Mouse (Mus musculus): ENCODE results near the gene Ddx43. TPM values are rescaled to one million over a fixed set of nuclear protein-coding genes. Genes with fewer than 3 reads are reported as not detected.

Gene Ddx43
- polyA plus RNA-seq, 3 experiments from 2014 or later = 1.8 to 5.2 (median 3.1) TPM

DNA sequence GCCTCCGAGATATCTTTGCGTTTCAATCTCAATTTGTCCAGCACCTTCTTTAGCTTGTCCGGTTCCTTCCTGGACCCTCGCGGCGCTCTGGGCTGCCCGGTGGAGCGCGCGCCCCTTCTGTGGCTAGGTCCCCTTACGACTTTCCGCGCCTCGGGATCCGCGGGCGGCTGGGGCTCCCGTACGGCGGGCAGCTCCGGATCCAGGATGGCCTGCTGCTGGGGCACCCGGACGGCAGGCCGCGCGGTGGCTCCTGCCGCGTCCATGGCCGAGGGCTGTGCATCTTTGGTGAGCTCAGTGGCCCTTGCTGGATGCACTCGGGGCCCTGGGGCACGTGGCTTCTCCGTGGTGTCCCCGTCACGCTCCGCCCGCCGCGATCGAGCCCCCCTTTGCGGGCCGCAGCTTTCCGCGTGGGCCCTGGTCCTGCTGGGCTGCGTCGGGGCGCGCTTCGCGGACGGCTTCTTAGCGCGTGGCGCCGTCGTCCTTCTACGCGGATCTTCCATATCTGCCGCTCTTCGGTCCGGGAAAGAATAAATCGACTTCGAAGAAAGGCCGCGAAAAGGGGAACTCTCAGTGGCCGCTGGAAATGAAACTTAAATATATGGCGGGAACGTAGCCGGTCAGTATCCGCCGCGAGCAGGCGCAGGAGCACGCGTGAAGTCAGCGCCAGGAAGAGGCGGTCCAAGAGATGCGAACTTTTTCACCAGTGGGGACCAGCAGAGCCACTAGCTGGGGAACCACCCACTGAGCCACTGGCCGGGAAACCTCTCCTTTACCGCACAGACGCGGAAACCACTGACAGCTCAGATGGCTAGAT is 47.2 kb downstream of the Ddx43 start, which contains the start of gene Cgas:
Gene Cgas (minus strand): TSS at position 659 of the 814 bp plus-strand sequence.
- ATAC-seq = peak; percentile 61

DNA sequence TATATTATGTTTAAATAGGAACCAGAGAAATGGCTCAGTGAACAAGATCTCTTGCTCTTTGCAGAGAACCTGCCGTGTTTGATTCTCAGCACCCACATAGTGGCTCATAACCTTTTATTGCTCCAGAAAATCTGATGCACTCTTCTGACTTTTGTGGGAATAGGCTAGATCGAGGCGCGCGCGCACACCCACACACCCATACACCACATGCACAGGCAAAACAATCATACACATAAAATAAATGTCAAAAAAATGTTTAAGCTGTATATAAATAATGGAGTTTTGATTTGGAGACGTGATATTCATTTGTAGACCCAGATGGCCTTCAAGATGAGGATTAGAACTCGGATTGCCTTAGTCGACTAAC is 52.0 kb downstream of the Ddx43 start:
- no peak for ATAC-seq

DNA sequence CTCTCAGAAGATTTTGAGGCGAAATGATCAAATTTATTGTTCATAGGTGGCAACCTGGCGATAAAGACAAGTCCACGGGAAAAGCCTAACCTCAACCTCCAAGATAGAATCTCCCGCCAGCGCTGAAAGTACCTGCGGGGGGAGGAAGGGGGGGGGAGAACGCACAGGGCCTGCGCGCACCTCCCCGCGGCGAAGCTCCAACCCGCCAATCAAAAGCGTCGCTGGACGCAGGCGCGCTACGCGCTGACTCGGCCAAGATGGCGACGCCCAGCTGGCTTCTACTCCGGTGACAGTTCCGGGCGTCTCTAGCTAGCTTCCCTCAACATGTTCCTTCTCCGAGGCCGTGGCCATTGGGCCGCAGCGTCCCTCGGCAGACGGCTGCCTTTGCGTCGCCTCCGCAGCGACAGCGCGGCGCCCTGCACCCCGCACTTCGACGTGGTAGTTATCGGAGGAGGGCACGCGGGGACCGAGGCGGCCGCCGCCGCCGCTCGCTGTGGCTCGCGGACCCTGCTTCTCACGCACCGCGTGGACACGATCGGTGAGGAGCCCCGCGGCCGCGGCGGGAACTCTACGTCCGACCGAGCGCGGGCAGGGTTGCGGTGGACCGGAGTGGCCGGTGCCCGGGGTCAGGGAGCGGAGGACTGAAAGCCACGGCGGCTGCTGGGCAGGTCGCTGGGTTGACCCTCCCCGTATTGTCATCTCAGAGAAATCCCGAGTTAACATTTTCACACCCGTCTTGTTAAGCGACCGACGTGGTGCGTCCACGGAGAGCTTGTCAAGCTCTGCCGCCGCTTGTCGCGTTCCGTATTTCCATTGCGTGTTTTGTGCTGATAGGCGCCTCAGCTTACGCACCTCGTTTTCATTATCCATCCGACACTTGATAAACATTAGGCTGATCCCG is 52.6 kb downstream of the Ddx43 start, which contains the start of the genes Mto1 and Gm17324:
Gene Mto1 (plus strand): TSS at position 236 of the 901 bp plus-strand sequence.
Gene Gm17324 (minus strand): TSS at position 814 of the 901 bp plus-strand sequence.
- peak; percentile 87 for ATAC-seq

DNA sequence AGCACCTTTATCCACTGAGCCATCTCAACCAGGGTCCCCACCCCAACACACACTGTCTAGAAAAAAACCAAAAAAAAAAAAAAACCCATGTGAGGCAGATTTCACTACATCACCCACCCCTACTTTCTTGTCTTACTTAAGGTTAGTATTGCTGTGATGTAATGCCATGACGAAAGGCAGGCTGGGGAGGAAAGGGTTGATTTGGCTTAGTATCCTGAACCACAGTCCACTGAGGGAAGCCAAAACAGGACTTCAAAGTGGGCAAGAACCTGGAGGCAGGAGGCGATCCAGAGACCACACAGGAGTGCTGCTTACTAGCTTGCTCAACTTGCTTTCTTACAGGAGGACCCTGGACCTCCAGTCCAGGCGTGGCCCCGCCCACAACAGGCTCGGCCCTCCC is 54.8 kb downstream of the Ddx43 start:
- no peak for ATAC-seq

DNA sequence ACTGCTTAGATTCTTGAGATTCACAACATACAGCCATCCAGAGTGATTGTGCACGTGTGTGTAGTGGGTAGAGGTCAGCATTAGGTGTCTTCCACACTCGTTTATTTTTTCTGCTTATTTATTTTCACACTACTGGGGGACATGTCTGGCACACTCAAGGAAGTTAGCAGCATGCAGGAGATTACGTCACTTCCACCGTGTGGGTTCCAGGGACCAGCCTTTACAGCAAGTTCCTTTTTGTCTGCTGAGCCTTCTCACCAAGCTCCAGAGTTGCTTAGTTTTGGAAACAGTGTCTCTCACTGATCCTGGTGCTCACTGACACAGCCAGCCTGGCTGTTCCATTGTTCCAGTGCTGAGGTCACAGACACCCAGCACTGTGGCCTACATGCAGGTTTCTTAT is 55.8 kb downstream of the Ddx43 start:
- no peak for ATAC-seq

DNA sequence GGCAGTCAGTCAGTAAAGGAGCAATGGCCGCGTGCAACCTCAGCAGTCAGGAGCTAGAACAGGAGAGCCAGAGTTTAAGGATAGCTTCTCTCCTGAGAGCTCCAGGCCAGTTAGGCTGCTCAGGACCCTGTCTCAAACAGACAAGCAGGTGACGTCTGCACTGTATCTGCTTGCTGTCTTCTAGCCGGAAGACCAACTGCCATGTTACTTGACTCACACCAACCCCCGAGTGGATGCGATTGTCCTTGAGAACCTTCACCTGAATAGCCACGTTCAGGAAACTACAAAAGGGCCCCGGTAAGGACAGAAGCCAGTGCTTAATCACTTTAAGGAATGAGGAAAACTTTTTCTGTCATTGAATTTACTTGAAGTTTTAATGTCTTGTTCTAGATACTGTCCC is 61.4 kb downstream of the Ddx43 start:
- ATAC-seq = no peak

DNA sequence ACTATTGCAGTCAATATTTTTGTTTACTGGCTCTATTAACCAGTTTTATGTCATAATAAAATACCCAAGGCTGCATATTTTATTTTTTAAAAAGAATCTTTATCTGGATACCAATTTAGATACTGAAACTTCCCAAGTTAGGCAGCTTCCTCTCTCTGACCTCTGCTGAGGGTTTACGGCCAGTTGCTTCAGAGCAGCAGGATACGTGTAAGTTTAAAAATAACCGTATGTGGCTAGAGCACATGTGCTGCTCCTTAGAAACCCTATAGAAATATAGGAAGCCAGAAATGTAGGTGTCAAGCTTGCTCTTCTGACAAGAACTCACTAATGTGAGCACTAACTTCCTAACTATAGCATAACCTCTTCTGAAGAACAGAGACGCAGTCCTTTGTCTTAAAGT is 67.8 kb downstream of the Ddx43 start:
- ATAC-seq = no peak

DNA sequence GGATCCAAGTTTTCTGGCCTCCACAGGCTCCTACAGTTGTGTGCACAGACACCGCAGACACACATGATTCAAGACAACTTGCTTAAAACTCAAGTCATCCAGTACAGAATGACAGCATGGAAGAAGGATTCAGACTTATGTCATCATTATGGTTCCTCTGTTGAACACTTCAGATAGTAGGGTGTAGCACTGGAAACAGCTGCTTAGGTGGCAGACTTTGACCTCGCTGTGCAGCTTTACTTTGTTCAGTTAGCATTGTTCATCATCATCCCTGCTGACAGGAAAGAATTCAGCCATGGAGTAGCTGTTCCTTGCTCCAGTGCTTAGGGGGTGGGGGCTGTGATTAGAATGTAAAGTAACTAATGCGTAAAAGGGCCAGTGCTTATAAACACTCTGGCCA is 70.1 kb downstream of the Ddx43 start:
- ATAC-seq = no peak

Other genes starting within 250 kb of the Ddx43 start
- gene Gsta4, start 213.0 kb upstream of the Ddx43 start, polyA plus RNA-seq (2017; shearing (Covaris generic)) = 10 to 100 TPM in 2 of 3 experiments, under 1 TPM in 1; 0.62 to 23.4 (median 19.3) TPM
- gene Gsta1, start 165.1 kb upstream of the Ddx43 start, polyA plus RNA-seq (2017; shearing (Covaris generic)) = not detected
- gene Gm3776, start 138.6 kb upstream of the Ddx43 start, polyA plus RNA-seq (2017; shearing (Covaris generic)) = not detected
- gene Gm10639, start 105.9 kb upstream of the Ddx43 start, polyA plus RNA-seq (2017; shearing (Covaris generic)) = not detected
- not detected for gene Omt2a, start 81.0 kb upstream of the Ddx43 start, polyA plus RNA-seq (2017; shearing (Covaris generic))
- gene Omt2b, start 68.2 kb upstream of the Ddx43 start, polyA plus RNA-seq (2017; shearing (Covaris generic)) = not detected
- gene Gsta2, start 40.0 kb upstream of the Ddx43 start, polyA plus RNA-seq (2017; shearing (Covaris generic)) = not detected
- gene Dppa5a, start 27.6 kb upstream of the Ddx43 start, polyA plus RNA-seq (2017; shearing (Covaris generic)) = not detected
- gene Ooep, start 17.1 kb upstream of the Ddx43 start, polyA plus RNA-seq (2017; shearing (Covaris generic)) = not detected
- gene Cgas, start 47.5 kb downstream of the Ddx43 start, polyA plus RNA-seq (2017; shearing (Covaris generic)) = 1 to 10 TPM; 2.4 to 4.1 (median 2.5) TPM
- gene Mto1, start 52.4 kb downstream of the Ddx43 start, polyA plus RNA-seq (2017; shearing (Covaris generic)) = 10 to 100 TPM; 12.8 to 19.9 (median 16.0) TPM
- under 1 TPM in 1 of 3 experiments, not detected in 2; 0.40 TPM for gene Gm17324, start 53.0 kb downstream of the Ddx43 start, polyA plus RNA-seq (2017; shearing (Covaris generic))
- over 10,000 TPM in 2 of 3 experiments, 1,000 to 10,000 TPM in 1; 7,660 to 11,983 (median 10,337) TPM for gene Eef1a1, start 93.4 kb downstream of the Ddx43 start, polyA plus RNA-seq (2017; shearing (Covaris generic))
- gene Slc17a5, start 192.3 kb downstream of the Ddx43 start, polyA plus RNA-seq (2017; shearing (Covaris generic)) = 10 to 100 TPM in 2 of 3 experiments, 1 to 10 TPM in 1; 8.2 to 12.0 (median 11.3) TPM
- gene Cd109, start 219.8 kb downstream of the Ddx43 start, polyA plus RNA-seq (2017; shearing (Covaris generic)) = 1 to 10 TPM in 1 of 3 experiments, under 1 TPM in 2; 0.16 to 1.3 (median 0.39) TPM